Mouse (Mus musculus) midbrain, postnatal 0 days (tissue): ENCODE data around the gene Sez6l2. TPM values are rescaled to one million over a fixed set of nuclear protein-coding genes. Genes with fewer than 3 reads are reported as not detected.
A peak's percentile ranks its signal among the peaks of the same experiment; 100 is the strongest.

Experiments used
- ATAC-seq: fragments of 200-750 bp; cut with Nextera tagmentation; 2 replicates; pipeline ENCODE4 v1.8.0; 2017; ENCODE audit warnings: moderate number of reproducible peaks, mild to moderate bottlenecking, moderate TSS enrichment, moderate library complexity; ENCODE audit not compliant: low FRiP score
- DNase-seq: peaks from one replicate; pipeline ENCODE4 v3.0.0-alpha.2; 2015; ENCODE audit warnings: low spot score
- H3K27ac ChIP-seq: fragments of 300-500 bp; sonication (generic); 2 replicates; pipeline ENCODE4 v1.5.1; 2014; ENCODE audit warnings: low read depth, mild to moderate bottlenecking, low read length, mixed read lengths
- H3K27me3 ChIP-seq: fragments of 300-500 bp; sonication (generic); 2 replicates; pipeline ENCODE4 v1.6.1; 2014; ENCODE audit warnings: low read length, control low read depth, mixed read lengths; ENCODE audit not compliant: insufficient read depth
- H3K36me3 ChIP-seq: fragments of 300-500 bp; sonication (generic); 2 replicates; pipeline ENCODE4 v1.6.1; 2014; ENCODE audit warnings: low read length, control low read depth, mixed read lengths; ENCODE audit not compliant: insufficient read depth
- H3K4me1 ChIP-seq: fragments of 300-500 bp; sonication (generic); 2 replicates; pipeline ENCODE4 v1.6.1; 2014; ENCODE audit warnings: mild to moderate bottlenecking, control low read depth, antibody characterized with exemption, low read length, mixed read lengths; ENCODE audit not compliant: insufficient read depth
- H3K4me2 ChIP-seq: fragments of 300-500 bp; sonication (generic); 2 replicates; pipeline ENCODE4 v1.6.1; 2014; ENCODE audit warnings: low read depth, mild to moderate bottlenecking, low read length, mixed read lengths; ENCODE audit not compliant: poor library complexity, severe bottlenecking
- H3K4me3 ChIP-seq: fragments of 300-500 bp; sonication (generic); 2 replicates; pipeline ENCODE4 v1.5.1; 2014; ENCODE audit warnings: low read depth, mild to moderate bottlenecking, low read length, moderate library complexity
- H3K9ac ChIP-seq: fragments of 300-500 bp; sonication (generic); replicated peaks from 2 replicates; pipeline ENCODE4 v1.6.1; 2014; ENCODE audit warnings: mild to moderate bottlenecking, low read length, moderate library complexity, mixed read lengths; ENCODE audit not compliant: poor library complexity, severe bottlenecking
- H3K9me3 ChIP-seq: fragments of 300-500 bp; sonication (generic); 2 replicates; pipeline ENCODE4 v1.6.1; 2016; ENCODE audit warnings: low read length, control low read depth
- CTCF ChIP-seq: IDR thresholded peaks from 2 replicates; pipeline ENCODE4 v1.5.1; 2016; ENCODE audit warnings: antibody characterized with exemption, mild to moderate bottlenecking
- WGBS: fragments of 180-500 bp; shearing (Covaris S2); extraction: QIAGEN DNeasy Blood & Tissue Kit; methylation state at CpG from one replicate; pipeline ENCODE4 v1.1.7; 2014; 5-methylcytosine and 5-hydroxymethylcytosine counted together
- polyA plus RNA-seq: library from polyadenylated mRNA; unstranded; fragments of >200 nt; fragmentation: Nextera tagmentation; extraction: Ambion mirVana; gene quantifications from 2 replicates; pipeline ENCODE4 v1.2.1, GENCODE M21; 2015
- total RNA-seq: library from RNA; depleted of rRNA; stranded (reverse); fragments of >200 nt; gene quantifications from 2 replicates; pipeline ENCODE4 v1.2.3, GENCODE M21; 2014

The Sez6l2 gene
- total and polyA plus RNA-seq, 2 experiments from 2014 or later: 66.2 to 283 TPM

GRCm38 (mm10) chr7:126941171-126941570 lies 9.2 kb upstream of the Sez6l2 start:
- Histone ChIP-seq H3K9me3 (no peaks in the 10 kb centered on the region), H3K4me2 (no peak overlapping the region), H3K9ac (no peak overlapping the region), H3K4me3 (no peak overlapping the region), H3K27ac (no peak overlapping the region), H3K27me3 (no peaks in the 10 kb centered on the region), H3K36me3 (peaks cover 42% of the 10 kb centered on the region), H3K4me1 (no peaks in the 10 kb centered on the region)
- DNase-seq: no peak
- TF ChIP-seq CTCF: no peak
- WGBS: 51% methylated on average over 6 of the region's 6 CpGs
- no peak for ATAC-seq

DNA sequence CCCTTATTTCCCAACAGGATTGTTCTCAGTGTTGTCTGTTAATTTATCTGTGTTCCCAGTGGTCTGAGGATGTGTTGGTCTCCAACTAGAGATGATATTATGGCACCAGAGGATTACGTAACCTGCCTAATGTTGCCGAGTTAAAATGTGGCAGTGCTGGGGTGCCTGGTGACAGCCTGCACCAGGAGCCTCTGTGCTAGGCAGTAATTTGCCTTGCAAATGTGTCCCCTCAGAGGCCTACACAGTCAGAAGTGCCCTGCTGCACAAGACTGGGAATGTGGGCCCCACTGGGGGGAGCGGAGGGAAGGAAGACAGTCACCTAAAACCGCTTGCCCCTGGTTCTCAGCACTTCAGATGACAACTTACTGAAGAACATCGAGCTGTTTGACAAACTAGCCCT lies 8.6 kb upstream of the Sez6l2 start:
- WGBS: 47% methylated on average over 5 of the region's 5 CpGs
- Histone ChIP-seq H3K9me3 (no peaks in the 10 kb centered on the region), H3K4me3 (no peak overlapping the region), H3K9ac (no peak overlapping the region), H3K27me3 (no peaks in the 10 kb centered on the region), H3K27ac (no peak overlapping the region), H3K36me3 (peaks cover 40% of the 10 kb centered on the region), H3K4me2 (no peak overlapping the region), H3K4me1 (no peaks in the 10 kb centered on the region)
- TF ChIP-seq CTCF: no peak
- ATAC-seq (no peak), DNase-seq (no peak)

DNA sequence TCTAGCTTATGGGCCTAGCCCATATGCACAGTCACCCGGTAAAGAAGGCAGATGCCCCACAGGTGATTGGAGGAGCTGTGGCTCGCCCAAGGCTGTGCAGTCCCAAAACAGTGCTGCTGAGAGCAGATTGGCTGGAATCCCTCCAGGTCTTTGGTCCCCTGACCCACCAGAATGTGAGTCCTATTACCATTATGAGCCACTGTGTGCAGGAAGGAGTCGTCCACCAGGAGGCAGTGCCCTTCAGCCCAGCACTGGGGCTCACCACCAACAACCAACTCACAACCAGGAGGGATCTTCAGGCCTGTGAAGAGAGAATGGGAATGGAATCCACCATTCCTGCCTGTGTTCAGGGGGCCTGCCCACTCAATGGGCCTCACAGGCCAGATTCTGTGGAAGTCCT lies 3.8 kb upstream of the Sez6l2 start:
- Histone ChIP-seq H3K36me3 (peaks cover 28% of the 10 kb centered on the region), H3K27me3 (no peaks in the 10 kb centered on the region), H3K27ac (no peak overlapping the region), H3K4me3 (no peak overlapping the region), H3K4me1 (peaks cover 8% of the 10 kb centered on the region; the same call in 1 of the 2 replicates), H3K9me3 (no peaks in the 10 kb centered on the region), H3K4me2 (no peak overlapping the region; the same call in 1 of the 2 replicates), H3K9ac (no peak overlapping the region)
- DNase-seq (peak; percentile 46), ATAC-seq (no peak)
- peak; percentile 72 for TF ChIP-seq CTCF
- WGBS: 39% methylated on average over 3 of the region's 3 CpGs

GRCm38 (mm10) chr7:126948626-126949025 lies 1.7 kb upstream of the Sez6l2 start:
- Histone ChIP-seq H3K27me3 (no peaks in the 10 kb centered on the region), H3K4me2 (peak overlapping the region; percentile 95), H3K4me3 (peak overlapping the region; percentile 63), H3K4me1 (peaks cover 19% of the 10 kb centered on the region), H3K27ac (peak overlapping the region; percentile 95), H3K36me3 (peaks cover 26% of the 10 kb centered on the region), H3K9me3 (no peaks in the 10 kb centered on the region), H3K9ac (peak overlapping the region; percentile 86)
- 69% methylated on average over 10 of the region's 10 CpGs for WGBS
- no peak for TF ChIP-seq CTCF
- ATAC-seq (no peak), DNase-seq (no peak)

GRCm38 (mm10) chr7:126949403-126949792 lies 965 bp upstream of the Sez6l2 start, which contains the start of gene Asphd1:
Gene Asphd1, minus strand, starts transcription at chr7:126949582.
- Histone ChIP-seq H3K36me3 (peaks cover 25% of the 10 kb centered on the region), H3K4me1 (peaks cover 19% of the 10 kb centered on the region), H3K4me3 (peak within 1 kb of the TSS; percentile 63), H3K4me2 (peak within 1 kb of the TSS; percentile 95), H3K27ac (peak within 1 kb of the TSS; percentile 95), H3K27me3 (no peaks in the 10 kb centered on the region), H3K9ac (peak within 1 kb of the TSS; percentile 86), H3K9me3 (no peaks in the 10 kb centered on the region)
- WGBS: under 1% methylated on average over 20 of the region's 21 CpGs
- ATAC-seq (peak; percentile 70), DNase-seq (peak; percentile 75)
- no peak for TF ChIP-seq CTCF

- peak overlapping the region; percentile 95 for H3K4me2 ChIP-seq
Observed at GRCm38 (mm10) chr7:126950647-126951615, 568 bp downstream of the Sez6l2 start.

More at GRCm38 (mm10) chr7:126950647-126951615, 568 bp downstream of the Sez6l2 start:
- Histone ChIP-seq H3K36me3 (peaks cover 21% of the 10 kb centered on the region), H3K4me1 (peaks cover 19% of the 10 kb centered on the region), H3K27ac (peak overlapping the region; percentile 95), H3K27me3 (no peaks in the 10 kb centered on the region), H3K9ac (peak overlapping the region; percentile 86), H3K4me3 (peak overlapping the region; percentile 63), H3K9me3 (no peaks in the 10 kb centered on the region)
- DNase-seq (peak; percentile 40), ATAC-seq (peak; percentile 4; the same call in 1 of the 2 replicates)
- 0 out of 2 replicates have a peak, but pooled peaks have one; percentile 19 for TF ChIP-seq CTCF
- 2% methylated on average over 26 of the region's 26 CpGs for WGBS
